Mouse (Mus musculus): ENCODE results near the gene Dnaic1. TPM values are rescaled to one million over a fixed set of nuclear protein-coding genes. Genes with fewer than 3 reads are reported as not detected.

Dnaic1 gene
- total and polyA plus RNA-seq, 3 experiments = not detected

- peak; percentile 11 for DNase-seq (ENCODE audit: low spot score)
- H3K27me3 ChIP-seq (ENCODE audit: insufficient read depth, low read length) = peaks cover 8% of the 10 kb centered on the region
- H3K4me3 ChIP-seq (ENCODE audit: low read depth, low read length) = no peak overlapping the region
- H3K36me3 ChIP-seq (replicated peaks) = no peaks in the 10 kb centered on the region
- H3K9me3 ChIP-seq (replicated peaks) = no peaks in the 10 kb centered on the region
- ATAC-seq (ENCODE audit: extremely low read depth, insufficient number of reproducible peaks, low FRiP score, poor library complexity, severe bottlenecking) = no peak
- no peaks in the 10 kb centered on the region; the same call in 1 of the 2 replicates for H3K4me1 ChIP-seq (ENCODE audit: insufficient read depth, low read depth, low read length)
- TF ChIP-seq GATA1 (IDR thresholded peaks at IDR 0.05; ENCODE audit: borderline replicate concordance, low read length) (no peak), GATA2 (IDR thresholded peaks at IDR 0.05; ENCODE audit: borderline replicate concordance, low read depth, low read length) (no peak), CTCF (IDR thresholded peaks at IDR 0.05; ENCODE audit: low read depth, low read length) (no peak), POLR2AphosphoS5 (IDR thresholded peaks at IDR 0.05; ENCODE audit: insufficient replicate concordance, low read depth, low read length) (no peak), TAL1 (conservative IDR thresholded peaks at IDR 0.05; ENCODE audit: low read depth, low read length) (no peak)
Observed at GRCm38 (mm10) chr4:41545985-41546384, 23.6 kb upstream of the Dnaic1 start.

- ATAC-seq (ENCODE audit: extremely low read depth, insufficient number of reproducible peaks, low FRiP score, poor library complexity, severe bottlenecking) (no peak), DNase-seq (ENCODE audit: low spot score) (no peak)
- TF ChIP-seq CTCF (IDR thresholded peaks at IDR 0.05; ENCODE audit: low read depth, low read length) (no peak), TAL1 (conservative IDR thresholded peaks at IDR 0.05; ENCODE audit: low read depth, low read length) (no peak), GATA1 (IDR thresholded peaks at IDR 0.05; ENCODE audit: borderline replicate concordance, low read length) (no peak)
- Histone ChIP-seq H3K36me3 (replicated peaks) (no peaks in the 10 kb centered on the region), H3K27me3 (ENCODE audit: insufficient read depth, low read length) (peaks cover 8% of the 10 kb centered on the region), H3K4me3 (ENCODE audit: low read depth, low read length) (no peak overlapping the region), H3K9me3 (replicated peaks) (no peaks in the 10 kb centered on the region), H3K4me1 (ENCODE audit: insufficient read depth, low read depth, low read length) (no peaks in the 10 kb centered on the region; the same call in 1 of the 2 replicates)
Observed at GRCm38 (mm10) chr4:41547086-41547485, 22.5 kb upstream of the Dnaic1 start.

GRCm38 (mm10) chr4:41552529-41552928 is 17.0 kb upstream of the Dnaic1 start:
- TF ChIP-seq TAL1 (conservative IDR thresholded peaks at IDR 0.05; ENCODE audit: low read depth, low read length) (no peak), CTCF (IDR thresholded peaks at IDR 0.05; ENCODE audit: low read depth, low read length) (peak; percentile 39; the same call in 1 of the 2 replicates)
- no peaks in the 10 kb centered on the region for H3K9me3 ChIP-seq (replicated peaks)
- H3K4me1 ChIP-seq (ENCODE audit: insufficient read depth, low read depth, low read length) = no peaks in the 10 kb centered on the region
- H3K27me3 ChIP-seq (ENCODE audit: insufficient read depth, low read length) = peaks cover 7% of the 10 kb centered on the region
- DNase-seq (ENCODE audit: low spot score) (peak; percentile 31), ATAC-seq (ENCODE audit: extremely low read depth, insufficient number of reproducible peaks, low FRiP score, poor library complexity, severe bottlenecking) (no peak)
- no peak overlapping the region for H3K4me3 ChIP-seq (ENCODE audit: low read depth, low read length)
- H3K36me3 ChIP-seq (replicated peaks) = no peaks in the 10 kb centered on the region

- Histone ChIP-seq H3K9me3 (replicated peaks) (no peaks in the 10 kb centered on the region), H3K27me3 (ENCODE audit: insufficient read depth, low read length) (peaks cover 7% of the 10 kb centered on the region), H3K4me1 (ENCODE audit: insufficient read depth, low read depth, low read length) (no peaks in the 10 kb centered on the region), H3K4me3 (ENCODE audit: low read depth, low read length) (no peak overlapping the region), H3K36me3 (replicated peaks) (no peaks in the 10 kb centered on the region)
- no peak for ATAC-seq (ENCODE audit: extremely low read depth, insufficient number of reproducible peaks, low FRiP score, poor library complexity, severe bottlenecking)
- no peak for TF ChIP-seq POLR2AphosphoS5 (IDR thresholded peaks at IDR 0.05; ENCODE audit: insufficient replicate concordance, low read depth, low read length)
- no peak for TF ChIP-seq GATA2 (IDR thresholded peaks at IDR 0.05; ENCODE audit: borderline replicate concordance, low read depth, low read length)
- no peak for TF ChIP-seq GATA1 (IDR thresholded peaks at IDR 0.05; ENCODE audit: borderline replicate concordance, low read length)
- TF ChIP-seq TAL1 (conservative IDR thresholded peaks at IDR 0.05; ENCODE audit: low read depth, low read length) = no peak
- no peak for TF ChIP-seq CTCF (IDR thresholded peaks at IDR 0.05; ENCODE audit: low read depth, low read length)
- no peak for DNase-seq (ENCODE audit: low spot score)
Observed at GRCm38 (mm10) chr4:41553116-41553515, 16.5 kb upstream of the Dnaic1 start.

GRCm38 (mm10) chr4:41554994-41555663 is 14.4 kb upstream of the Dnaic1 start:
- H3K36me3 ChIP-seq (replicated peaks) = no peaks in the 10 kb centered on the region
- peaks cover 12% of the 10 kb centered on the region for H3K27me3 ChIP-seq (ENCODE audit: insufficient read depth, low read length)
- H3K4me3 ChIP-seq (ENCODE audit: low read depth, low read length) = no peak overlapping the region
- TF ChIP-seq TAL1 (conservative IDR thresholded peaks at IDR 0.05; ENCODE audit: low read depth, low read length) = no peak
- no peak for TF ChIP-seq GATA1 (IDR thresholded peaks at IDR 0.05; ENCODE audit: borderline replicate concordance, low read length)
- no peak for TF ChIP-seq CTCF (IDR thresholded peaks at IDR 0.05; ENCODE audit: low read depth, low read length)
- TF ChIP-seq GATA2 (IDR thresholded peaks at IDR 0.05; ENCODE audit: borderline replicate concordance, low read depth, low read length) = no peak
- H3K9me3 ChIP-seq (replicated peaks) = no peaks in the 10 kb centered on the region
- ATAC-seq (ENCODE audit: extremely low read depth, insufficient number of reproducible peaks, low FRiP score, poor library complexity, severe bottlenecking) (no peak), DNase-seq (ENCODE audit: low spot score) (no peak)
- no peaks in the 10 kb centered on the region for H3K4me1 ChIP-seq (ENCODE audit: insufficient read depth, low read depth, low read length)

GRCm38 (mm10) chr4:41556311-41556953 is 13.1 kb upstream of the Dnaic1 start:
- Histone ChIP-seq H3K4me3 (ENCODE audit: low read depth, low read length) (no peak overlapping the region), H3K27me3 (ENCODE audit: insufficient read depth, low read length) (peaks cover 10% of the 10 kb centered on the region), H3K4me1 (ENCODE audit: insufficient read depth, low read depth, low read length) (no peaks in the 10 kb centered on the region), H3K9me3 (replicated peaks) (no peaks in the 10 kb centered on the region), H3K36me3 (replicated peaks) (no peaks in the 10 kb centered on the region)
- TF ChIP-seq TAL1 (conservative IDR thresholded peaks at IDR 0.05; ENCODE audit: low read depth, low read length) (no peak), CTCF (IDR thresholded peaks at IDR 0.05; ENCODE audit: low read depth, low read length) (no peak), GATA2 (IDR thresholded peaks at IDR 0.05; ENCODE audit: borderline replicate concordance, low read depth, low read length) (no peak), GATA1 (IDR thresholded peaks at IDR 0.05; ENCODE audit: borderline replicate concordance, low read length) (no peak), POLR2AphosphoS5 (IDR thresholded peaks at IDR 0.05; ENCODE audit: insufficient replicate concordance, low read depth, low read length) (no peak)
- DNase-seq (ENCODE audit: low spot score) (no peak), ATAC-seq (ENCODE audit: extremely low read depth, insufficient number of reproducible peaks, low FRiP score, poor library complexity, severe bottlenecking) (no peak)

All from G1E (cell line).